Mouse (Mus musculus): ENCODE results near the gene Kcng1.

Gene Kcng1

GRCm38 (mm10) chr2:168260900-168261299 lies 20.6 kb downstream of the Kcng1 start:
- no peak for DNase-seq (ENCODE audit: extremely low spot score, low spot score)

- DNase-seq (ENCODE audit: extremely low spot score, low spot score) = no peak
These were observed 21.4 kb downstream of the Kcng1 start for GRCm38 (mm10) chr2:168260124-168260523.

GRCm38 (mm10) chr2:168259046-168259445 lies 22.5 kb downstream of the Kcng1 start:
- no peak for DNase-seq (ENCODE audit: extremely low spot score, low spot score)

GRCm38 (mm10) chr2:168257188-168257587 lies 24.3 kb downstream of the Kcng1 start:
- DNase-seq (ENCODE audit: extremely low spot score, low spot score) = no peak

GRCm38 (mm10) chr2:168256506-168256905 lies 25.0 kb downstream of the Kcng1 start:
- no peak for DNase-seq (ENCODE audit: extremely low spot score, low spot score)

GRCm38 (mm10) chr2:168253822-168254221 lies 27.7 kb downstream of the Kcng1 start:
- DNase-seq (ENCODE audit: extremely low spot score, low spot score) = no peak

GRCm38 (mm10) chr2:168252639-168253292 lies 28.8 kb downstream of the Kcng1 start:
- DNase-seq (ENCODE audit: extremely low spot score, low spot score) = peak; percentile 56

- peak; percentile 89 for DNase-seq (ENCODE audit: extremely low spot score, low spot score)
These were observed 31.3 kb downstream of the Kcng1 start for GRCm38 (mm10) chr2:168250270-168250669.

- no peak for DNase-seq (ENCODE audit: extremely low spot score, low spot score)
These were observed 32.7 kb downstream of the Kcng1 start for GRCm38 (mm10) chr2:168248856-168249245.

GRCm38 (mm10) chr2:168248167-168248855 lies 33.2 kb downstream of the Kcng1 start:
- DNase-seq (ENCODE audit: extremely low spot score, low spot score) = no peak

- no peak for DNase-seq (ENCODE audit: extremely low spot score, low spot score)
These were observed 36.0 kb downstream of the Kcng1 start for GRCm38 (mm10) chr2:168245571-168245970.

- DNase-seq (ENCODE audit: extremely low spot score, low spot score) = no peak
These were observed 38.3 kb downstream of the Kcng1 start for GRCm38 (mm10) chr2:168243278-168243677.

- DNase-seq (ENCODE audit: extremely low spot score, low spot score) = no peak
These were observed 38.7 kb downstream of the Kcng1 start for GRCm38 (mm10) chr2:168242841-168243240.

- DNase-seq (ENCODE audit: extremely low spot score, low spot score) = no peak
These were observed 43.2 kb downstream of the Kcng1 start for GRCm38 (mm10) chr2:168238335-168238734.

GRCm38 (mm10) chr2:168233286-168233685 lies 48.2 kb downstream of the Kcng1 start:
- DNase-seq (ENCODE audit: extremely low spot score, low spot score) = no peak

- no peak for DNase-seq (ENCODE audit: extremely low spot score, low spot score)
These were observed 50.1 kb downstream of the Kcng1 start for GRCm38 (mm10) chr2:168231471-168231829.

- peak; percentile 28 for DNase-seq (ENCODE audit: extremely low spot score, low spot score)
These were observed 50.6 kb downstream of the Kcng1 start for GRCm38 (mm10) chr2:168230773-168231470.

GRCm38 (mm10) chr2:168230026-168230728 lies 51.4 kb downstream of the Kcng1 start, which contains the start of the genes Gm20716, Dpm1 and Mocs3:
Gm20716 (minus strand) TSS chr2:168230364.
Dpm1 (minus strand) TSS chr2:168230591.
Mocs3 (plus strand) TSS chr2:168230622.
- peak; percentile 96 for DNase-seq (ENCODE audit: extremely low spot score, low spot score)

- DNase-seq (ENCODE audit: extremely low spot score, low spot score) = no peak
These were observed 52.2 kb downstream of the Kcng1 start for GRCm38 (mm10) chr2:168229116-168230025.

GRCm38 (mm10) chr2:168223326-168223725 lies 58.2 kb downstream of the Kcng1 start:
- no peak for DNase-seq (ENCODE audit: extremely low spot score, low spot score)
